Mouse (Mus musculus): ENCODE measurements around the gene Adck1.

DNA sequence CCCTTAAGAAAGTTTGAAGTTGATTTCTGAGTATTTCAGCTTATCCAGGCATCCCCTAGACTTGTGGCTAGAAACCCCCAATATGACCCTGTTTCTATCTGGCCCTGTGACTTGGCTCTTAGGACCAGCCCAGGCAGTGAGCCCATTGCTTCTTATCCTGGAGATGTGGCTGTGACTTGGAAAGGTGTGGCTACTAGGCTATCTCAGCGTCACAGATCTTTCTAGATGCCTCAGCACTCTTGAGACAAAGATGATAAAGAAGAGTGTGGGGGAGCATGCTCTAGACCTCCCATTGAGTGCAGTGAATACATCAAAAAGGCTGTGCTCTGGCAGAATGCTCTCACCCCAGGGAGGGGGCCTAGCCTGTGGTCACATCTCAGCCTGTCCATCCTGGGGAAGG is 99.1 kb downstream of the Adck1 start:
- TF ChIP-seq POLR2A (IDR thresholded peaks at IDR 0.05; ENCODE audit: extremely low read depth, insufficient read depth, low read length) (no peak), CTCF (IDR thresholded peaks at IDR 0.05; ENCODE audit: extremely low read depth, insufficient read depth, low read length) (no peak)
